Mouse (Mus musculus): ENCODE measurements at regions not wholly inside any gene's neighbourhood (a gene's known extent, or its start where the extent isn't known, plus 50 kb on each side); places are given as distances from the start of the nearest gene placed in this dataset.
"Not testable (repeated sequence)": the region's sequence is repeated elsewhere in the genome, so short reads cannot be mapped to it uniquely, and the experiment has no call there.

DNA sequence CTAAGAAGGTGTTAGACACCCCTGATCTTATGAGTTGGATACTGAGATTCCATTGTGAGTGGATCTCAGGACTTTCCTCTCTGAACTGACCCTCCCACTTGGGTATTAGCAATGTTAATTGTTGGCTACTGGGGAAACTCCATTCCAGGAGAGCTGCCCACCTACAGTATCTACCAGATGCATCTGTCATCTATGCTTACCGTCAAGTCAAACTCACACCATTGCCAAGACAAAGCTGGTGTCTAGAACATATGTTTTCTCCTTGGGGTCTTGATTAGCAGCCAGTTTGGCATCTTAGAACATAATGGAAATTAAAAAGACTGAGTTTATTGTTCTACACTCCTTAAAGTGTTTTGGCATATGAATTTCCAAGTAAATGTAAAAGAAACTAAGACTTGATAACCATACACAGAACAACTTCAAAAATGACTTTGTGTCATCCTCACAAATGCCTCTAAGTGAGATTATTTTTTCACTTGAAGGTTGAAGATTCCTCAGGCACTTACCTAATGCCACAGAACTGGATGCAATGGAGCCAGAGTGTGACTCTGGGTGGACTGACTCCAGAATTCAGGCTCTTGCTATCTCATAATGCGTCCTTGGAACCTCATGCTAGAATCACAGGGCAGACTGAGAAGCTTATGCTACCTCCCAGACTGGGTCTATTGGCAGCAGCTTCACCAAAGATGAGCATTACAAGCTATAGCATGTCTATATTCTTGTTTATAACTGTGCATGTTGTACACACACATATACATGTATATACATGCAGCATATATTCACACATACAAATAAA, 107.5 kb upstream of the Rnf152 start:
- no peak for ATAC-seq
- Histone ChIP-seq H3K4me3 (no peak overlapping the region), H3K27me3 (no peaks in the 10 kb centered on the region), H3K9me3 (replicated peaks) (no peaks in the 10 kb centered on the region), H3K36me3 (ENCODE audit: poor library complexity, severe bottlenecking) (no peaks in the 10 kb centered on the region), H3K9ac (no peak overlapping the region), H3K4me1 (no peaks in the 10 kb centered on the region), H3K27ac (no peak overlapping the region), H3K4me2 (no peak overlapping the region)
- WGBS = 91% methylated on average over 2 of the region's 2 CpGs

DNA sequence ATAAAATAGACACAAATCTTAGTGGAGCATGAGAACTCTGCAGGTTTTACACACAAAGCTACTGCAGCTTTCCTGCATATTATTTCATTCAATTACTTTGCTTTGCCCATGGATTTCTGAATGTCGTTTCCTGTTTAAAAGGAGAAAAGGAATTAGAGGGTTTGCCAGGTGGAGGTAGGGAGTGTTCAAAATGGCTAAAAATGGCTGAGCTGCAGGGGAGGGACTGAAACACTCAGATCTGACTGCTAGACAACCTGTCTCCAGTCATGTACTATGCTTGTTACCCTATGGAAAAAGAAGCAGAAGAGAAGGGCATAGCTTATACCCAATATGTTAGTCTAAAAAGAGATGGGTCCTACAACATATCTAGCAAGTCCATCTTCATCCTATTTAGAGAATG, 106.2 kb upstream of the Rnf152 start:
- Histone ChIP-seq H3K27me3 (no peaks in the 10 kb centered on the region), H3K9ac (no peak overlapping the region), H3K4me1 (no peaks in the 10 kb centered on the region), H3K36me3 (ENCODE audit: poor library complexity, severe bottlenecking) (no peaks in the 10 kb centered on the region), H3K4me3 (no peak overlapping the region), H3K9me3 (replicated peaks) (no peaks in the 10 kb centered on the region), H3K4me2 (no peak overlapping the region), H3K27ac (no peak overlapping the region)
- no peak for ATAC-seq
- WGBS = 88% methylated on average over 1 of the region's 1 CpGs

DNA sequence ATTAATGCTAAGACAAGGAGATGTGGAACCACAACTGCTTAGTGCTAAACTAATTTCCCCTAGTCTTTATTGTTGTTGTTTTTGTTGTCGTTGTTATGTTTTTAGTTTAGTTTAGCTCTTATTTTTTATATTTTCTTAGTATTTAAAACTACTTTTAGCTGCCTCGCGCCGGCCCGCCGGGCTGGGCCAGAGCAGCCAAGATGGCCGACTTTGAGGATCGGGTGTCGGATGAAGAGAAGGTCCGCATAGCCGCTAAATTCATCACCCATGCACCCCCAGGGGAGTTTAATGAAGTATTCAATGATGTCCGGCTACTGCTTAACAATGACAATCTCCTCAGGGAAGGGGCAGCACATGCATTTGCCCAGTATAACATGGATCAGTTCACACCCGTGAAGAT, 99.3 kb upstream of the Rnf152 start:
- not testable (repeated sequence) for ATAC-seq, H3K4me1 ChIP-seq
- WGBS = 96% methylated on average over 13 of the region's 13 CpGs

DNA sequence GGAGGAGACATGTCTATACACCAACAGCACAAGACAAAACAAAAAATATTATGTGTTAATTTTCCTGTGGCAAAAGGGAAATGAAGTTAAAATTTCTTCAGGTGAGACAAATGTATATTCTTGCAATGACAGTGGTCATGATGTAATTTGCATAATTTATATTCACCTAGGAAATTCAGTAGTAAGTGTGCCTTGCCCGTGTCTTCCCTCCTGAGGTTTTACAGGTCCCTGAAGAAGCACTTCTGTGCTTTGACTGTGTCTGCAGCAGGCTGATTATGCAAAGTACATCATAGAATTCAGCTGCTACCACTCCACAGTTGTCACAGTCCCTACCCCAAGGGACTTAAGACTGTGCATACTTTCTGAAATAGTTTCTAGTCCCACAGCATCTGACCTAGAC, 98.2 kb upstream of the Rnf152 start:
- no peaks in the 10 kb centered on the region for H3K4me1 ChIP-seq
- no peaks in the 10 kb centered on the region for H3K36me3 ChIP-seq (ENCODE audit: poor library complexity, severe bottlenecking)
- H3K27me3 ChIP-seq = no peaks in the 10 kb centered on the region
- 0 out of 2 replicates have a peak, but pooled peaks cover 5% of the 10 kb centered on the region for H3K9me3 ChIP-seq (replicated peaks)
- no peak for ATAC-seq
- no peak overlapping the region for H3K4me3 ChIP-seq
- H3K9ac ChIP-seq = no peak overlapping the region
- no peak overlapping the region for H3K27ac ChIP-seq
- H3K4me2 ChIP-seq = no peak overlapping the region
- WGBS = 68% methylated on average over 1 of the region's 1 CpGs

More for the DNA sequence above, 99.3 kb upstream of the Rnf152 start:
- not testable (repeated sequence) for H3K27ac ChIP-seq; H3K4me2 ChIP-seq; H3K27me3 ChIP-seq; H3K9me3 ChIP-seq (replicated peaks); H3K4me3 ChIP-seq; H3K9ac ChIP-seq; H3K36me3 ChIP-seq (ENCODE audit: poor library complexity, severe bottlenecking)

DNA sequence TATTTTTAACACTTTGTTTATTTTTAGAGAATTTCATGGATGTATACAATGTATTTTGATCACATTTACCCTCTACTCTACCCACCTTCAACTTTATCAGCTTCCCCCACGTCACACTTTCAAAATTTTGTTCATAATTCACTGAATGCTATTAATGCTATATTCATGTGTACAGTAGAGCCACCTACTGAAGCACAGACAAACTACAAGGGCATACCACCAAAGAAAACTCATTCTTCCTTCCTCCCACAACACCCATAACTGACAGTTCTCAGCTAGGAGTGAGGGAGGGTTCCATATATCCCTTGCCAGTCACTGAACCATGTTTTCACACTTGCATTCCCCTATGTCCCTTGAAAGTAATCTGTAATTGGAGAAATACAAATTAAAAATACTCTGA, 89.7 kb upstream of the Rnf152 start:
- WGBS = 79% methylated on average over 1 of the region's 1 CpGs

DNA sequence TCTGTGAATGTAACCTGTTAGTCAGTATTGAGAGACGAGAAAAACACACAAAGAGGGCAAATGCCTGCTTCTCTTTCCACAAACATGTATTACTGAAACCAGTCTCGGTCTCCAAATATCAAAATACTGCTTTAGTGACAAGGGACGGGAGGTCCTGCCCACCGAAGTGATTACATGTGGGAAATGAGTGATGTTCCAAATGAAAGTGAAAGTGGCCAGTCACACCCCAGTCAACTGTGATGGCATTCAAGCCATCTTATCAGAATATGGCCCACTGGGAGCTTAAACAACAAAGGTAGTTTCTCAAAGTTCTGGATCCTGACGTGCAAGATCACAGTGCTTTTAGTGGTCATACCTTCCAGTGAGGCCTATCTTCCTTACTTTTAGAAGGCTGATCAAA, 87.0 kb upstream of the Rnf152 start:
- no peaks in the 10 kb centered on the region for H3K4me1 ChIP-seq
- no peaks in the 10 kb centered on the region for H3K9me3 ChIP-seq (replicated peaks)
- H3K4me3 ChIP-seq = no peak overlapping the region
- H3K36me3 ChIP-seq (ENCODE audit: poor library complexity, severe bottlenecking) = no peaks in the 10 kb centered on the region
- H3K27me3 ChIP-seq = no peaks in the 10 kb centered on the region
- H3K27ac ChIP-seq = no peak overlapping the region
- WGBS = 91% methylated on average over 5 of the region's 5 CpGs
- no peak overlapping the region for H3K4me2 ChIP-seq
- no peak for ATAC-seq
- H3K9ac ChIP-seq = no peak overlapping the region

More for the DNA sequence above, 89.7 kb upstream of the Rnf152 start:
- no peak overlapping the region for H3K4me2 ChIP-seq
- no peaks in the 10 kb centered on the region for H3K4me1 ChIP-seq
- H3K9me3 ChIP-seq (replicated peaks) = 0 out of 2 replicates have a peak, but pooled peaks cover 2% of the 10 kb centered on the region
- no peak overlapping the region for H3K4me3 ChIP-seq
- H3K36me3 ChIP-seq (ENCODE audit: poor library complexity, severe bottlenecking) = no peaks in the 10 kb centered on the region
- H3K27me3 ChIP-seq = no peaks in the 10 kb centered on the region
- H3K9ac ChIP-seq = no peak overlapping the region
- no peak overlapping the region for H3K27ac ChIP-seq
- ATAC-seq = no peak

DNA sequence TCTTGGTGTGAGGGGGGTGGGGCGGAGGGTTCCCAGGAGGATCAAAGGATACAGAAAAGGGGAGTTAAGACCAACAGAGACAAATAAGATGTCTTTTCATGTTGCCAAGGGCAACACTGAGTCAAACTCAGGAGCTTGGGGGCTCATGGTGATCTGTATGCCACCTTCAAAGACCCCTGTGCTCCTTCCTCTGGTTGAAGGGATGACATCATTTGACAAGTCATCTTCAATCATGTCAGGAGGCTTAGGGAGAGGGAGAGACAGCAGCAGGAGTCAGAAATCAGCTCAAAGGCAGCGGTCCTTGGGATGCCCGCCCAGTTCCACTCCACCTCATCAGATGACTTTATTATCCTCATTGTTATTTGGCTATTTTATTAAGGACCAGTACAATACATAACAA, 83.8 kb upstream of the Rnf152 start:
- ATAC-seq = no peak
- no peaks in the 10 kb centered on the region for H3K36me3 ChIP-seq (ENCODE audit: poor library complexity, severe bottlenecking)
- H3K27ac ChIP-seq = no peak overlapping the region
- H3K9ac ChIP-seq = no peak overlapping the region
- no peaks in the 10 kb centered on the region for H3K9me3 ChIP-seq (replicated peaks)
- no peak overlapping the region for H3K4me3 ChIP-seq
- H3K27me3 ChIP-seq = no peaks in the 10 kb centered on the region
- H3K4me2 ChIP-seq = no peak overlapping the region
- 59% methylated on average over 3 of the region's 3 CpGs for WGBS
- H3K4me1 ChIP-seq = no peaks in the 10 kb centered on the region

DNA sequence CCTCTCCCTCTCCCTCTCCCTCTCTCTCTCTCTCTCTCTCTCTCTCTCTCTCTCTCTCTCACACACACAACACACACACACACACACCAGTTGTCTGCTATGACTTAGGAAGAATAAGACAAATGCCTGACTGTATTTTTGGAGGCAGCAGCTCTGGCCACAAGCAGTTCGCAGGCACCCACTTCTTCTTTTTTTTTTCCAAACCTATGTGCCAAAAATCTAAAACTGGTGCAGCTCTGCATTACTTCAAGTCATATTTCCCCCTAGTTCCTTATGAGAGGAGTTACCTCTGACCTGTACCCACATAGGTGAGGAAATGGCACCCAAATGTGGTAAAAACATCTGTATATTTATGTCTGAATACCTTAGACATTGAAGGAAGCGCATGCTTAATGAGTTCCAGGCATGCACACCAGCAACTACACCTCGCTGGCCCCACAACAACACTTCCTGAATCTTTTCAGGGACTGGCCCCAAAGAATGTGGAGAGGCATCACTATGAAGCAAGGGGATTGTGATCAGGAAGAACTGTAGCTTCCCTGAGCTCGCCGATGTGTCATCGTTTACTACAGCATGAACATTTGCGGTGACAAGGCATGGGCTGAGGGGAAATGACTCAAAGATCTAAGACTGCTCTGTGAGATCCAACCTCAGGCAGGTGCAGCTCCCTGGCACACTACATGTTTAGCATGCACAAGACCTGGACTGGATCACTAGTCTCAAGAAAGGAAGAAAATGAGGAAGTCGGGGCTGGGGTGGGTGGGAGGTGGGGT, 78.3 kb upstream of the Rnf152 start:
- H3K4me3 ChIP-seq = no peak overlapping the region
- ATAC-seq = no peak
- H3K27ac ChIP-seq = no peak overlapping the region
- no peaks in the 10 kb centered on the region for H3K27me3 ChIP-seq
- no peaks in the 10 kb centered on the region for H3K4me1 ChIP-seq
- no peak overlapping the region for H3K4me2 ChIP-seq
- H3K9me3 ChIP-seq (replicated peaks) = no peaks in the 10 kb centered on the region
- H3K9ac ChIP-seq = no peak overlapping the region
- 85% methylated on average over 8 of the region's 8 CpGs for WGBS
- H3K36me3 ChIP-seq (ENCODE audit: poor library complexity, severe bottlenecking) = no peaks in the 10 kb centered on the region

DNA sequence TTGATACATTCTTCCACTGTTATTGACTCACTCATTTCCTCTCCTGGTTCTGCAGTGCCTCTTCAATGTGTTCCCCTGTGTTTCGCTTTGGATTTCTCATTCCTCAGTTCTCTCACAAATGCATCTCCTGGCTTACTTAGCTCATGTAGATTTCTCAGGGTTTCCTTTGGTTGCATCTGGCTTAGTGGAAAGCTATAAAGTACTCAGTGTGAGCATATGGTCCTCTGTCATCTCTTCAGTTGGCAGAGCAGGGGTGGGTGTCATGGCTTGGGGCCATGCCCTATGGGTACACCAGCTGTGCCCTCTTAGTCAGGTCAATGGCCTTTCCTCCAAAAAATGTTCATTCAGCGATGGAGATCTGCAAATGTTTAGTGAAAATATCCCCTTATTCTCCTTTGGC, 77.4 kb upstream of the Rnf152 start:
- Histone ChIP-seq H3K4me3 (no peak overlapping the region), H3K36me3 (ENCODE audit: poor library complexity, severe bottlenecking) (no peaks in the 10 kb centered on the region), H3K9ac (no peak overlapping the region), H3K4me1 (no peaks in the 10 kb centered on the region), H3K27ac (no peak overlapping the region), H3K27me3 (no peaks in the 10 kb centered on the region), H3K4me2 (no peak overlapping the region), H3K9me3 (replicated peaks) (no peaks in the 10 kb centered on the region)
- 87% methylated on average over 2 of the region's 2 CpGs for WGBS
- ATAC-seq = no peak

DNA sequence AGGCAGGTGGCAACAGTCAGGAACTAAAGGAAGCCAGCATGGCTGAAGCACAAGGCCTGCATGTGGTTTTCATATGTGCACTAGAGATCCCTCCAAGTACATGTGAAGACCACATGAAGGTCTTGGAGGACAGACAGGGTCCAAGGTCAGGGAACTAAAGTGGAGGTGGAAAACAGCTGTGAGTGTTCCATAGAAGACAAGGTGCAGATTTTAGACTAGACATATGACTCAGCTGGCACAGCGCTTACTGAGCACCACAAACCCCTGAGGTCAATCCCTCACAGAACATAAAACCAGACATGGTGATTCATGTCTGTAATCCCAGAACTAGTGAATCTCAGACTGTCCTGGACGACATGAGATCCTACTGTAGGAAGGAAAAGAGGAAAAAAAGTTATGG, 75.3 kb upstream of the Rnf152 start:
- H3K36me3 ChIP-seq (ENCODE audit: poor library complexity, severe bottlenecking) = no peaks in the 10 kb centered on the region
- no peak overlapping the region for H3K27ac ChIP-seq
- H3K4me3 ChIP-seq = no peak overlapping the region
- no peak overlapping the region for H3K4me2 ChIP-seq
- no peak overlapping the region for H3K9ac ChIP-seq
- 85% methylated on average over 2 of the region's 2 CpGs for WGBS
- ATAC-seq = no peak
- no peaks in the 10 kb centered on the region for H3K27me3 ChIP-seq
- no peaks in the 10 kb centered on the region for H3K9me3 ChIP-seq (replicated peaks)
- H3K4me1 ChIP-seq = no peaks in the 10 kb centered on the region

DNA sequence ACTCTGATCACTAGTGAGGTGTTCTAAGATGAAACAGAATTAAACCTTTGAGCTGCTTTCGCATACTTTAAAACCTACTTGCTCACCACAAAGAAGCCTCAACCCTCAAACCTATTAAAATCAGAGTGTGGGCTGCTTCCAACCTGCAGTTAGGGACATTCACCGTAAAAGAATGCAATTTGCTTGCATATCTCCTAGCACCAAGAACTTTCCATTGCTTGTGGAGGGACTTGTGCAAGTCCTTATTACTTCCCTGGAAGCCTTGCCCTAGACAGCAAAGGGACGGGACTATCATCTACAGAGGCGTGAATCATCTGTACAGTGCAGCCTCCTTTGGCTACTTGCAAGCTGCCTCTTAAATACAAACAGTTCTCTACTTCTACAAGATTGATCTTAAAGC, 74.2 kb upstream of the Rnf152 start:
- Histone ChIP-seq H3K27me3 (no peaks in the 10 kb centered on the region), H3K36me3 (ENCODE audit: poor library complexity, severe bottlenecking) (no peaks in the 10 kb centered on the region), H3K9me3 (replicated peaks) (no peaks in the 10 kb centered on the region), H3K4me1 (no peaks in the 10 kb centered on the region), H3K4me3 (no peak overlapping the region), H3K9ac (no peak overlapping the region), H3K4me2 (no peak overlapping the region), H3K27ac (no peak overlapping the region)
- WGBS = 91% methylated on average over 4 of the region's 4 CpGs
- no peak for ATAC-seq

DNA sequence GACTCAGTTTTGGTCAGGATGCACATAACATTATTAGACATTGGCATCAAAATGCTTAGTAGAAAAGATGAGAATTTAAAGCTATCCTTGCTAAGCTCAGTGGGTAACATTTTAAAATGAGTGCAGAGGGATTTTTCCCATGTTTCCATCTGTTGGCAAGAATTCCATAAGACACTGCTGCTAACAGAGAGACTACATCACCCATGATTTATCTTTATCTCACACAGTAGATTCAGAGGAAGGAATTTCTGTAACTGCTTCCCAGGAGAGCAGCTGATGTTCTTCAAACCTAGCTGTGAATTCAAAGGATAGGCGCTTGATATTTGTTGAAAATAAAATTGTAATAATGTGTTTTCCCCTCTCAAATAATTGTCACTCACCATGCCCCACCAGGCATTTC, 71.7 kb upstream of the Rnf152 start:
- Histone ChIP-seq H3K36me3 (ENCODE audit: poor library complexity, severe bottlenecking) (no peaks in the 10 kb centered on the region), H3K9me3 (replicated peaks) (no peaks in the 10 kb centered on the region), H3K27me3 (no peaks in the 10 kb centered on the region), H3K4me3 (no peak overlapping the region), H3K4me2 (no peak overlapping the region), H3K27ac (no peak overlapping the region), H3K4me1 (no peaks in the 10 kb centered on the region), H3K9ac (no peak overlapping the region)
- ATAC-seq = no peak
- 100% methylated on average over 1 of the region's 1 CpGs for WGBS

All from forebrain, embryonic 13.5 days (tissue).